Mouse (Mus musculus): ENCODE results near the gene Olfr315.
"Not testable (repeated sequence)": the region's sequence is repeated elsewhere in the genome, so short reads cannot be mapped to it uniquely, and the experiment has no call there.

Olfr315 gene

GRCm38 (mm10) chr11:58804393-58804792 lies 31.4 kb downstream of the Olfr315 start:
- in situ Hi-C loops (cut with MboI; ENCODE audit: low pct_unique_long_range_greater_than_20kb in 1 of 2, low sequenced_read_pairs in 2 of 2, unreplicated experiment in 1 of 2) = no loop called here

- in situ Hi-C loops (cut with MboI; ENCODE audit: low pct_unique_long_range_greater_than_20kb in 1 of 2, low sequenced_read_pairs in 2 of 2, unreplicated experiment in 1 of 2) = no loop called here
These were observed 39.0 kb downstream of the Olfr315 start for GRCm38 (mm10) chr11:58812001-58812400.

DNA sequence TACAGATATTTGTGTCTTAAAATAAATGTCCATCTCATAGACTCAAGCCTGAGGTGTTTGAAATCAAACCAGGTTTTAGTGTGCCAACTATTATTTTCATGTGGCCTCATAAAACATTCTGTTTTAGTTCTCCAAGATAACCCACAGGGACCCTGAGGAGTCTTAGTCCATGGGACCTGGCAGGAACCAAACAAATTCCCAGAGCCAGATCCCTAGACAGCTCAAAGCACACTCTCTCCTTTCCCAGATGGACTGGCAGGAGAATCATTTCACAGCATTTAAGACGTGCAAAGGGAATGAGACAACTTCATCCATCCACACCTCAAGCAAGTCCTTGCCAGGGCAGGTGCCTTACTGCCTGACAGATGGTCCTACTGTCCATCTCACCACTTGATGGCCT lies 41.7 kb downstream of the Olfr315 start, which contains the start of gene Olfr313:
Gene Olfr313, plus strand, starts transcription at position 301 of the 400 bp plus-strand sequence.
- in situ Hi-C loops (cut with MboI; ENCODE audit: low pct_unique_long_range_greater_than_20kb in 1 of 2, low sequenced_read_pairs in 2 of 2, unreplicated experiment in 1 of 2) = not testable (repeated sequence)

DNA sequence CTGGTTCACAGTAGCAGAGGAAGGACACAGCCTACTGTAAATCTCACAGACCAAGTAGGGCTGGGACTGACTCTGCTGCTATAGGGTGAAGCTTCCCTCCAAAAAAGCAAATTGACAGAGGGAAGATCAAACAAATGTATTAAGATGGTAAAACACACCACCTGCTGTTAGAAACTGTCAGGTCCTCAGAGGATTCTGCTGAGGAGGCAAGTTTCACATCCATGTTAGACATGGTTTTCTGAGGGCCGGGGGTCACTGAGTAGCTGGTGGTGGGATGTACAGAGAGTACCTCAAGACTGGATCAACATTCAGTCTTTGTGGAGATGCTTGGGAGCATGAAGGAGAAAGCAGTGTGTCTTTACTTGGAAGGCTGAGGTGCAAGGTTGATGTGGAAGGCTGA lies 42.7 kb downstream of the Olfr315 start:
- in situ Hi-C loops (cut with MboI; ENCODE audit: low pct_unique_long_range_greater_than_20kb in 1 of 2, low sequenced_read_pairs in 2 of 2, unreplicated experiment in 1 of 2) = no loop called here

DNA sequence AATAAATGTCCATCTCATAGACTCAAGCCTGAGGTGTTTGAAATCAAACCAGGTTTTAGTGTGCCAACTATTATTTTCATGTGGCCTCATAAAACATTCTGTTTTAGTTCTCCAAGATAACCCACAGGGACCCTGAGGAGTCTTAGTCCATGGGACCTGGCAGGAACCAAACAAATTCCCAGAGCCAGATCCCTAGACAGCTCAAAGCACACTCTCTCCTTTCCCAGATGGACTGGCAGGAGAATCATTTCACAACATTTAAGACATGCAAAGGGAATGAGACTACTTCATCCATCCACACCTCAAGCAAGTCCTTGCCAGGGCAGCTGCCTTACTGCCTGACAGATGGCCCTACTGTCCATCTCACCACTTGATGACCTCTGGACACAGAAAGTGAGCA lies 55.9 kb downstream of the Olfr315 start, which contains the start of gene Olfr312:
Gene Olfr312, plus strand, starts transcription at position 301 of the 400 bp plus-strand sequence.
- in situ Hi-C loops (cut with MboI; ENCODE audit: low pct_unique_long_range_greater_than_20kb in 1 of 2, low sequenced_read_pairs in 2 of 2, unreplicated experiment in 1 of 2) = not testable (repeated sequence)

DNA sequence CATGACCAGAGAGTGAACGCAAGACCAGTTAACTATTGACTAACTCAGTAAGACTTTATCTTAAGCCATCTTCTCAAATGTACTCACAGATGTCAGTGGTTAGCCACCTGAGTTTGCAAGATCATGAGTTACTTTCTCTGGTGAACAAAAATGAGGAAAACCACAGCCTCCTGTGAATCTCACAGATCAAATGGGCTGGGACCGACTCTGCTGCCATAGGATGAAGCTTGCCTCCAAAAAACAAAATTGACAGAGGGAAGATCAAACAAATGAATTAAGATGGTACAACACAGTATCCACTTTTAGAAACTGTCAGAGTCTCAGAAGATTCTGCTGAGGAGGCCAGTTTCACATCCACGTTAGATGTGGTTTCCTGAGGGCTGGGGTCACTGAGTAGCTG lies 56.8 kb downstream of the Olfr315 start:
- in situ Hi-C loops (cut with MboI; ENCODE audit: low pct_unique_long_range_greater_than_20kb in 1 of 2, low sequenced_read_pairs in 2 of 2, unreplicated experiment in 1 of 2) = no loop called here
